Mouse (Mus musculus): ENCODE data around the gene Hpse.

Gene Hpse

DNA sequence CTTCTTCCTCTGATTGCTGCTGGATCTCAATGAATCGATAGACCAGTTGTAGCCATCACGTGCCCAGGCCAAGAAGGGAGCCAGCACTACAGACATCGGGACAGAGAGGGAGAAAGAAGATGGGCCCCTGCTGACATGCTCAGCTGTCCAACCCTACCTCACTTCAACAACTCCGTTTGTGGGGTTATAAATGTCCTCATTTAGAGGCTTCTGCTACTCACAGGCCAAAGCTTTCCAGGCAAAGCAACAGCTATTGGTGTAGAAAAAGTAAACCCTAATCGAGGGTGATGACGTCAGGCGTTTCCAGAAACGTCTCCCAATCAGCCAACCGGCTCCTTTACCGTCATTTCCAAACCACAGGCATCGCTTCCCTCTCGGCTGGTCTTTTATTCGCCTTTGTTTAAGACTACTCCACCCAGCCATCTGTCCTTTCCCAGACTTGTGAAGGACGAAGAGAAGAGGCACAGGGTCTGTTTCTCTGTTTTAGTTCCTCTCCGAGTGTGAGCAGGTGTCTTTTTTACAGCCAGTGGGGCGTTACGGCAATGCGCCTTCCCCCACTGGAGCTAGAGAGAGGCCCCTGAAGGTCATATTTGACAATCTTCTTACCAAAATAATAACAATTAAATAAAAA lies 39.5 kb downstream of the Hpse start:
- peaks cover 24% of the 10 kb centered on the region for H3K4me1 ChIP-seq (replicated peaks; ENCODE audit: low read depth, low read length)
- no peak for TF ChIP-seq CTCF (conservative IDR thresholded peaks at IDR 0.05; ENCODE audit: low read length)
- TF ChIP-seq NANOG (IDR thresholded peaks at IDR 0.05; ENCODE audit: borderline replicate concordance, low read length), result no peak
- no peak for TF ChIP-seq POU5F1 (IDR thresholded peaks at IDR 0.05; ENCODE audit: borderline replicate concordance, low read length)
- H3K4me3 ChIP-seq (replicated peaks; ENCODE audit: low read length), result peak overlapping the region; percentile 7
- peaks cover 6% of the 10 kb centered on the region; the same call in 1 of the 2 replicates for H3K27me3 ChIP-seq (ENCODE audit: insufficient read depth, low read length)
- H3K9me3 ChIP-seq (ENCODE audit: low read length), result no peaks in the 10 kb centered on the region
- no peaks in the 10 kb centered on the region for H3K36me3 ChIP-seq (ENCODE audit: insufficient read depth, low read length)

DNA sequence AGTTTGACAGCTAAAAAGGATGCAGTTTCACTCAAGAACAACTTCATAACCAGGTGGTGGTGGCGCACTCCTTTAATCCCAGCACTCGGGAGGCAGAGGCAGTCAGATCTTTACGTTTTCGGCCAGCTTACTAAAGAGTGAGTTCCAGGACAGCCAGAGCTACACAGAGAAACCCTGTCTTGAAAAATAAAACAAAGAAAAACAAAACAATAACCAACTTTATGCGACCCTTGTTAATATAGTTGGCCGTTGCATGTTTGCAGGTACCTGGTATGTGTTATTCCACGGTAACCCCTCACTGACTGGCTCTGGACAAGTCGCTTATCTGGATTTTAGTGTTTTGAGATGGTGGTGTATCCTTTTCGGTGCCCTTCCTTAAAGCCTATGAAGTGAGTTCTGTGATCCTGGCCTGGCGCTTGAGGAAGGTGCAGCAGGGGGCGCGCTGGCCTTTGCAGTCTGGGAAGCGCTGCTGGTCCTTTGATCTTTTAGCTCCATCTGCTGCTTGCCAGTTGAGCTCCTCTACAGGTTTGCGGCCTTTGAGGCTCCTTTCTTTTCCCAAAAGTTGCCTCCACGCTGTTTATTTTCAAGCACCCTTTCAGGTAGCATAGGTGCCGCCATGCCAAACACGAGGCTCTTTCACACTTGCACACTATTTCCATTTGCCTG lies 44.7 kb downstream of the Hpse start, which contains the start of gene Coq2:
TSS of gene Coq2 (minus strand) at position 430 of the 666 bp plus-strand sequence.
- peak within 1 kb of the TSS; percentile 93 for H3K4me3 ChIP-seq (replicated peaks; ENCODE audit: low read length)
- no peaks in the 10 kb centered on the region for H3K9me3 ChIP-seq (ENCODE audit: low read length)
- H3K27me3 ChIP-seq (ENCODE audit: insufficient read depth, low read length), result peaks cover 6% of the 10 kb centered on the region; the same call in 1 of the 2 replicates
- TF ChIP-seq NANOG (IDR thresholded peaks at IDR 0.05; ENCODE audit: borderline replicate concordance, low read length) (no peak), CTCF (conservative IDR thresholded peaks at IDR 0.05; ENCODE audit: low read length) (peak; percentile 45), POU5F1 (IDR thresholded peaks at IDR 0.05; ENCODE audit: borderline replicate concordance, low read length) (no peak)
- peaks cover 41% of the 10 kb centered on the region for H3K4me1 ChIP-seq (replicated peaks; ENCODE audit: low read depth, low read length)
- peaks cover 14% of the 10 kb centered on the region for H3K36me3 ChIP-seq (ENCODE audit: insufficient read depth, low read length)

DNA sequence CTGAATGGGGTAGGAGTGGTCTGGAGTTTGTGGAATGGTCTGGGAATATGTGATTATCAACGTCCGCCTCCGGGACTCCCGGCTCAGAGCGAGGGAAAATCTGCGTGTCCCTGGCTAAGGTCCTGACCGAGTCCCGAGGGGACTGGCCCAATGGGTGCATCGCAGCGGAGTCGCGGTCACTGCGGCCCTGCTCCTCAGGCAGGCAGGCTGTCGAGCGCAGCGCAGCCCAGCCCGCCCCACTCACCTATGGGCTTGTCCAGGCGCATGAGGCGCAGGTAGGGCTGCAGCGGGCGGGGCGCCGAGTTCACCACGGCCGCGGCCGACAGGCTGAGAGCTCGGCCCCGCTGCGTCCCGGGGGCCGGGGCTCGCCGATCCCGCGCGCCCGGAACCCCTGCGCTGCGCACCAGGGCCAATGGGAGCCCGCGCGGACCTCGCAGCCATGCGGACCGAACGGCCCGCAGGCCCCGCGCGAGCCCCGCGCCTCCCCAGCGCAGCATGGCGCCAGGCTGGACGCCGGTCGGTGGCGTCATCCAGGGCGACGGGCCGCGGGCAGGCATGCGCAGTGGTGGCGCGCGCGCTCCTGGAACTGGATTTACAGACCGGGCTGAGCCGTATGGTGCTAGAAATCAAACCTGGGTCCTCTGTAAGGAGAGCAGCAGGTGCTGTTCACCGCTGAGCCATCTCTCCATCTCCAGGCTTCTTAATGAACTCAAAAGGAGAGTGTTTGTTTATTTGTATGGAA lies 45.6 kb downstream of the Hpse start:
- TF ChIP-seq CTCF (conservative IDR thresholded peaks at IDR 0.05; ENCODE audit: low read length) (no peak), POU5F1 (IDR thresholded peaks at IDR 0.05; ENCODE audit: borderline replicate concordance, low read length) (no peak), NANOG (IDR thresholded peaks at IDR 0.05; ENCODE audit: borderline replicate concordance, low read length) (no peak)
- peaks cover 5% of the 10 kb centered on the region; the same call in 1 of the 2 replicates for H3K27me3 ChIP-seq (ENCODE audit: insufficient read depth, low read length)
- H3K36me3 ChIP-seq (ENCODE audit: insufficient read depth, low read length), result peaks cover 23% of the 10 kb centered on the region
- H3K4me1 ChIP-seq (replicated peaks; ENCODE audit: low read depth, low read length), result peaks cover 37% of the 10 kb centered on the region
- H3K9me3 ChIP-seq (ENCODE audit: low read length), result no peaks in the 10 kb centered on the region
- H3K4me3 ChIP-seq (replicated peaks; ENCODE audit: low read length), result peak overlapping the region; percentile 93

DNA sequence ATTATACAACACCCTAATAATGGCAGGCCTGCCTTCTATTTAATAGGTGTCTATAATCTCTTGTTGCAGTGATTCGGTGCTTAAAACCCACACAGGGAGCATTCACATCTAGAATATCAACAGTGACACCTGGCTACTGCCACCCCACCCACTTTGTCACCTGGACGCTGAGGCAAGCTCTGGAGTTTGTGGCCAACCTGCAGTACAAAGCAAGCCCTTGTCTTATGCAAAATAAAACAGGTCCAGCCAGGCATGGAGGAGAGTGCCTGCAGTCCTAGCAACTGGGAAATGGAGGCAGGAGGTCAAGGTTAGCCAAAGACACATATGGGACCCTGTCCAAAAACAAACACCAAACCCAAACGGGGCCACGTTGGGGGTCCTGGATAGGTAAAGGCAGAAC lies 47.1 kb downstream of the Hpse start:
- H3K4me1 ChIP-seq (replicated peaks; ENCODE audit: low read depth, low read length), result peaks cover 37% of the 10 kb centered on the region
- H3K9me3 ChIP-seq (ENCODE audit: low read length), result no peaks in the 10 kb centered on the region
- H3K27me3 ChIP-seq (ENCODE audit: insufficient read depth, low read length), result no peaks in the 10 kb centered on the region; the same call in 1 of the 2 replicates
- peak overlapping the region; percentile 93 for H3K4me3 ChIP-seq (replicated peaks; ENCODE audit: low read length)
- peaks cover 37% of the 10 kb centered on the region for H3K36me3 ChIP-seq (ENCODE audit: insufficient read depth, low read length)
- no peak for TF ChIP-seq POU5F1 (IDR thresholded peaks at IDR 0.05; ENCODE audit: borderline replicate concordance, low read length)
- TF ChIP-seq CTCF (conservative IDR thresholded peaks at IDR 0.05; ENCODE audit: low read length), result no peak
- no peak for TF ChIP-seq NANOG (IDR thresholded peaks at IDR 0.05; ENCODE audit: borderline replicate concordance, low read length)

DNA sequence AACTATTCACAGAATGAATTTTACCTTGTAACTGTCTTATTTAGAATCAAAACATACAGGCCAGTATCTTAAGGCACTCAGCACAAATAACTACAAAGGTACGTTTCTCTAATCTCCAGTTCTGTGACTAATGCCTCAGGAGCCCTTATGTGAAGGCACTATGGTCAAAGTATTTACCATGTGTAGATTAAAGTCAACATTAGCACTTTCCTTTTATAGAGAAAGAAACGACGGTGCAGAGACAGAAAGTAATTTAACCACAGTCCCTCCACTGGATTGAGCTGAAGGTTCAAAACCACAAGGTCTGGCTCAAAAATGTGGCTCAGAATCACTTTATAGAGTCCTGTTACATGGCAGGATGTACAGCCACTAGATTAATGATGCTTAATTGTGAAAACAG lies 47.6 kb downstream of the Hpse start:
- H3K4me1 ChIP-seq (replicated peaks; ENCODE audit: low read depth, low read length), result peaks cover 37% of the 10 kb centered on the region
- H3K27me3 ChIP-seq (ENCODE audit: insufficient read depth, low read length), result no peaks in the 10 kb centered on the region; the same call in 1 of the 2 replicates
- no peak overlapping the region for H3K4me3 ChIP-seq (replicated peaks; ENCODE audit: low read length)
- peaks cover 42% of the 10 kb centered on the region for H3K36me3 ChIP-seq (ENCODE audit: insufficient read depth, low read length)
- TF ChIP-seq CTCF (conservative IDR thresholded peaks at IDR 0.05; ENCODE audit: low read length) (no peak), NANOG (IDR thresholded peaks at IDR 0.05; ENCODE audit: borderline replicate concordance, low read length) (no peak)
- no peaks in the 10 kb centered on the region for H3K9me3 ChIP-seq (ENCODE audit: low read length)

DNA sequence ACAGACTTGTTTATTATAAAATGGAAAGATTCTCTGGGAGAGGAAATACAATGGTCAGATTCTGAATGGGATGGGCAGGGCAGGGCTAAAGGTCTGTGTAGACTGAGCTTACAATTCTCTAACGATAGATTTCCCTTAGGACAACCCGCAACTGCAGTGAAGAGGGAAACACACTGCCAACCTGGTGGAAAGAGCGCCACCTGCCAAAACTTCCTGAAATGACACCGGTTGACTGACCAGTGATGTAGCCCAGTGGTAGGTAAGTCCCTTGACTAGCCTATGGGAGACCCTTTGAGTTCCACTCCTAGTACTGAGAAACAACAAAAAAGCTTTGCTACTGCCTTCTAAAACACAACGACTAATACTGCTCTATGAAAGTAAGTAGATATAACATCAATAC lies 48.1 kb downstream of the Hpse start:
- TF ChIP-seq CTCF (conservative IDR thresholded peaks at IDR 0.05; ENCODE audit: low read length) (peak; percentile 73), POU5F1 (IDR thresholded peaks at IDR 0.05; ENCODE audit: borderline replicate concordance, low read length) (no peak)
- Histone ChIP-seq H3K4me1 (replicated peaks; ENCODE audit: low read depth, low read length) (peaks cover 37% of the 10 kb centered on the region), H3K9me3 (ENCODE audit: low read length) (no peaks in the 10 kb centered on the region), H3K27me3 (ENCODE audit: insufficient read depth, low read length) (no peaks in the 10 kb centered on the region), H3K36me3 (ENCODE audit: insufficient read depth, low read length) (peaks cover 46% of the 10 kb centered on the region), H3K4me3 (replicated peaks; ENCODE audit: low read length) (no peak overlapping the region)

DNA sequence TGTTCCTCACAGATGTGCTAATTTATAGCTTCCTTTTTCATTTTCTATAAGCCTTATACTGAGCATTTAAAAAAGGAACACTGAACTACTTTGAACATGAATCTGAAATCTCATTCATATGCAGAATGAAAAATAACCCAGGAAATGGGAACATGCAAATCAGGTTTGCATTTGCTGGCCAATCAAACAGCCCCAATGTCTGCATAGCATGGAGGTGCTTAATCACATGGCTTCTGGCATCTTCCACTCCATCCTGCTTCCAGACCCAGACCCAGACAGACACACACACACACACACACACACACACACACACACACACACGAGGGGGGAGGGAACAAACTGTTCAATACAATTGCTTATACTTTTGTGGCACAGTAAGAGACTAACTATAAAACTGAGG lies 52.6 kb downstream of the Hpse start:
- H3K27me3 ChIP-seq (ENCODE audit: insufficient read depth, low read length), result no peaks in the 10 kb centered on the region
- no peak overlapping the region for H3K4me3 ChIP-seq (replicated peaks; ENCODE audit: low read length)
- no peak for TF ChIP-seq POU5F1 (IDR thresholded peaks at IDR 0.05; ENCODE audit: borderline replicate concordance, low read length)
- TF ChIP-seq NANOG (IDR thresholded peaks at IDR 0.05; ENCODE audit: borderline replicate concordance, low read length), result no peak
- TF ChIP-seq CTCF (conservative IDR thresholded peaks at IDR 0.05; ENCODE audit: low read length), result no peak
- peaks cover 18% of the 10 kb centered on the region for H3K4me1 ChIP-seq (replicated peaks; ENCODE audit: low read depth, low read length)
- H3K9me3 ChIP-seq (ENCODE audit: low read length), result no peaks in the 10 kb centered on the region
- H3K36me3 ChIP-seq (ENCODE audit: insufficient read depth, low read length), result peaks cover 76% of the 10 kb centered on the region

DNA sequence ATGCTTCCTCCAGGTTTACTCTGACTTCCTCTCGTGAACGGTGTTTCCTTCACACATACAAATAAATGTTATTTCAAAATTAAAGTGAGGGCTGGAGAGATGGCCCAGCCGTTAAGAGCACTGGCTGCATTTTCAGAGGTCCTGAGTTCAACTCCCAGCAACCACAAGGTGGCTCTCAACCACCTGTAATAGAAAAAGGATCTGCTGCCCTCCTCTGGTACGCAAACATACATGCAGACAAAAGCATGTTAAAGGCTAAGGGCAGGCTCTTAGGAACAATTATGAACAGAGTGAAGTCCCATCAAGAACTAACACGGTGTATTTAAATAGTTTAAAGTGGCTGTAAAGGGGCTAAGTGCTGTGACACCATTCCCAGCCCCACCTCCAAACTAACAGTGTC lies 55.7 kb downstream of the Hpse start:
- H3K36me3 ChIP-seq (ENCODE audit: insufficient read depth, low read length), result peaks cover 83% of the 10 kb centered on the region
- H3K4me3 ChIP-seq (replicated peaks; ENCODE audit: low read length), result no peak overlapping the region
- TF ChIP-seq POU5F1 (IDR thresholded peaks at IDR 0.05; ENCODE audit: borderline replicate concordance, low read length), result no peak
- TF ChIP-seq NANOG (IDR thresholded peaks at IDR 0.05; ENCODE audit: borderline replicate concordance, low read length), result no peak
- peak; percentile 55 for TF ChIP-seq CTCF (conservative IDR thresholded peaks at IDR 0.05; ENCODE audit: low read length)
- H3K9me3 ChIP-seq (ENCODE audit: low read length), result no peaks in the 10 kb centered on the region
- H3K27me3 ChIP-seq (ENCODE audit: insufficient read depth, low read length), result no peaks in the 10 kb centered on the region
- H3K4me1 ChIP-seq (replicated peaks; ENCODE audit: low read depth, low read length), result peaks cover 10% of the 10 kb centered on the region

All from E14TG2a.4 (cell line).